Mouse (Mus musculus) myocyte (in vitro differentiated cells): ENCODE data around the gene Nrm. TPM values are rescaled to one million over a fixed set of nuclear protein-coding genes. Genes with fewer than 3 reads are reported as not detected.

Experiments used
- H3K27me3 ChIP-seq: one replicate; pipeline ENCODE4 v1.6.1; 2011; ENCODE audit not compliant: control insufficient read depth, insufficient read depth, insufficient read length
- H3K36me3 ChIP-seq: one replicate; pipeline ENCODE4 v1.6.1; 2011; ENCODE audit not compliant: control insufficient read depth, insufficient read depth
- H3K4me2 ChIP-seq: one replicate; pipeline ENCODE4 v1.6.1; 2011; ENCODE audit warnings: low read depth, control low read depth
- H3K4me3 ChIP-seq: one replicate; pipeline ENCODE4 v1.5.1; 2011; ENCODE audit warnings: mild to moderate bottlenecking, control low read depth, moderate library complexity
- H3K79me2 ChIP-seq: one replicate; pipeline ENCODE4 v1.6.1; 2011; ENCODE audit not compliant: control insufficient read depth, insufficient read depth
- H3ac ChIP-seq: one replicate; pipeline ENCODE4 v1.6.1; 2011; ENCODE audit not compliant: control insufficient read depth, insufficient read length
- CEBPB ChIP-seq: IDR thresholded peaks from 2 replicates; pipeline ENCODE4 v1.6.1; 2011; ENCODE audit warnings: mild to moderate bottlenecking, moderate library complexity; ENCODE audit not compliant: poor library complexity, insufficient read depth, severe bottlenecking
- E2F4 ChIP-seq: IDR thresholded peaks from one replicate; pipeline ENCODE4 v1.6.1; 2011; ENCODE audit warnings: mild to moderate bottlenecking, control low read depth, moderate library complexity; ENCODE audit not compliant: insufficient read depth
- MAX ChIP-seq: IDR thresholded peaks from one replicate; pipeline ENCODE4 v1.6.1; 2011; ENCODE audit warnings: low read depth, mild to moderate bottlenecking, control low read depth
- MYOD1 ChIP-seq, 3 experiments: IDR thresholded peaks; one replicate each; pipeline ENCODE4 v1.6.1; 2011; ENCODE audit warnings: control low read depth in 2 of 3, low read depth in 2 of 3, mild to moderate bottlenecking in 2 of 3, moderate library complexity in 1 of 3; ENCODE audit not compliant: insufficient read length in 2 of 3, control insufficient read depth in 1 of 3
- MYOG ChIP-seq, 3 experiments: IDR thresholded peaks; one replicate each; pipeline ENCODE4 v1.6.1; 2011; ENCODE audit warnings: control low read depth in 2 of 3, low read depth in 2 of 3, mild to moderate bottlenecking in 2 of 3; ENCODE audit not compliant: insufficient read length in 2 of 3, control insufficient read depth in 1 of 3, insufficient read depth in 1 of 3
- POLR2A ChIP-seq: IDR thresholded peaks from one replicate; pipeline ENCODE4 v1.6.1; 2011; ENCODE audit warnings: low read depth, mild to moderate bottlenecking, control low read depth, moderate library complexity; ENCODE audit not compliant: insufficient read length
- POLR2AphosphoS2 ChIP-seq: IDR thresholded peaks from one replicate; pipeline ENCODE4 v1.6.1; 2011; ENCODE audit warnings: low read depth, control low read depth; ENCODE audit not compliant: insufficient read length
- REST ChIP-seq: IDR thresholded peaks from one replicate; pipeline ENCODE4 v1.6.1; 2011; ENCODE audit warnings: mild to moderate bottlenecking, control low read depth, moderate library complexity; ENCODE audit not compliant: insufficient read depth, insufficient read length
- SRF ChIP-seq: IDR thresholded peaks from one replicate; pipeline ENCODE4 v1.6.1; 2011; ENCODE audit warnings: low read depth; ENCODE audit not compliant: control insufficient read depth, insufficient read length
- TCF12 ChIP-seq: IDR thresholded peaks from one replicate; pipeline ENCODE4 v1.6.1; 2011; ENCODE audit warnings: mild to moderate bottlenecking, control low read depth; ENCODE audit not compliant: poor library complexity, insufficient read depth, severe bottlenecking
- TCF3 ChIP-seq: IDR thresholded peaks from one replicate; pipeline ENCODE4 v1.6.1; 2011; ENCODE audit warnings: low read depth, control low read depth; ENCODE audit not compliant: insufficient read length
- USF1 ChIP-seq: IDR thresholded peaks from one replicate; pipeline ENCODE4 v1.6.1; 2011; ENCODE audit warnings: low read depth, mild to moderate bottlenecking, control low read depth, moderate library complexity
- polyA plus RNA-seq: library from polyadenylated mRNA; unstranded; fragments of >200 nt; fragmentation: generic; extraction: Trizol; gene quantifications from one replicate; pipeline ENCODE4 v1.2.1, GENCODE M21; 2012; ENCODE audit warnings: missing spikeins

The Nrm gene
- polyA plus RNA-seq, 1 experiment = 18.5 TPM

DNA sequence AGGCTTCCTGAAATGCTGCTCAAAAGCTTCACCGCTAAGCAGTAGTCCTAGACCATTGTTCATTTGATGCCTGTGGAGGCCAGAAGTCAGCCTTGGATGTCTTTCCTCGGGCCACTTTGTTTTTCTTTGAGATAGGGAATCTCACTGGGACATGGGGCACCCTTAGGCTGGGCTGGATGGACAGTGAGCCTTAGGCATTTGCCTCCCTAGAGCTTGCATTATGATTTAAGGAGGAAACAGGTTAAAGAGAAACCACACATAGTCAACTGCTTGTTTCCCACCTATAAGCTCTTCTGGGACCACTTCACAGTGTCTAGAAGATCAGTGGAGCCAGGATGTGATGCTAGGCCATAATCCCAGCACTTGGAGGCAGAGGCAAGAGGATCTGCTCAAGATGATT is 1.3 kb upstream of the Nrm start:
- H3ac ChIP-seq = no peak overlapping the region
- TF ChIP-seq USF1 (no peak), SRF (no peak), TCF12 (no peak), E2F4 (no peak)
- H3K79me2 ChIP-seq = no peaks in the 10 kb centered on the region

DNA sequence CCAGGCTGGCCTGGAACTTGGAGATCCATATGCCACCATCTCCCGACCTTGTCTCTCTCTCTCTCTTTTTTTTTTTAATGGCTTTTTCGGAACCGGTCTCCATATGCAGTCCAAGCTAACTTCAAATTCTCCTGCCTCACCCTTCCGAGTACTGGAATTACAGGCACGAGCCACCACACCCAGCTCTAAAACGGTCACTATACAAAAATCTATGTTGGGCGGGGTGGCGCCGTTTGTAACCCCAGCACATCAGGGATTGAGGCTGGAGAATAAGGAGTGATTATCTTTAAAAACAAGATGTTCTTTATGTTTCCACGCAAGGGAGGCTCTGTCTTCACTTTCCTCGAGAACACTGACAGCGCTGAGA is 304 bp upstream of the Nrm start:
- Histone ChIP-seq H3K36me3 (no peaks in the 10 kb centered on the region), H3K4me3 (peak overlapping the region; percentile 38), H3K27me3 (no peaks in the 10 kb centered on the region), H3K79me2 (no peaks in the 10 kb centered on the region), H3K4me2 (peak overlapping the region; percentile 96), H3ac (peak overlapping the region; percentile 15)
- no peak for TF ChIP-seq POLR2A
- TF ChIP-seq MAX = no peak
- TF ChIP-seq SRF = no peak
- no peak for TF ChIP-seq E2F4
- no peak for TF ChIP-seq USF1
- no peak for TF ChIP-seq CEBPB
- TF ChIP-seq TCF12 = no peak
- TF ChIP-seq REST = no peak
- TF ChIP-seq MYOG (IDR thresholded peaks at IDR 0.05; ENCODE audit: control insufficient read depth in 1 of 3, insufficient read depth in 1 of 3, insufficient read length in 2 of 3, low read depth in 2 of 3) = no peak
- no peak for TF ChIP-seq MYOD1 (IDR thresholded peaks at IDR 0.05; ENCODE audit: control insufficient read depth in 1 of 3, insufficient read length in 2 of 3, low read depth in 2 of 3)
- TF ChIP-seq POLR2AphosphoS2 = no peak
- no peak for TF ChIP-seq TCF3

More for the DNA sequence above, 1.3 kb upstream of the Nrm start:
- no peaks in the 10 kb centered on the region for H3K27me3 ChIP-seq
- no peaks in the 10 kb centered on the region for H3K36me3 ChIP-seq
- no peak overlapping the region for H3K4me2 ChIP-seq
- no peak overlapping the region for H3K4me3 ChIP-seq

DNA sequence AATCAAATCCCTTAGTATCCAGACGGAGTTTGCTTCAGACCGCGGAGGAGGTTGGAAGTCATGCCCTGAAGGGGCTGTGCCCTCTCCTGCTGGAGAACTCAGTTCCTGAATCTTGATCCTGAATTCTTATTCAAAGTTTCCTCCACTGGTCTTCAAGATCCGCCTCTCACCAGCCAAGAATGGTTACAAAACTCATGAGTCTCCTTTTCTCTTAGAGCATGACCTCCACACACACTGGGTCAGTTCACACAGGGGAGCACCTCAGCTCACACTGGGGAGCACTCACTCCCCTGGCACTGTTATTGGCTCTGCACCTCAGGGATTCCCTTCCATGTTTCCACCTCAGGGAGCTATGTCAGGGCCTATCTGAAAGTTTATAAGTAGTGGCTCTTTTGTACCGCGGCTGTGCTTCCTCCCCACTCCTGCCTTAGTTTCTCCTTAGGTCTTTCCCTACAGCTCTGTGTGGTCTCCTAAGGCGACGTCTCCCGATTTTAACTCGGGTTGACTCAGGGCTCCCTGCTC is 3.8 kb downstream of the Nrm start:
- Histone ChIP-seq H3K4me2 (peak overlapping the region; percentile 99), H3K36me3 (no peaks in the 10 kb centered on the region), H3K79me2 (peaks cover 34% of the 10 kb centered on the region), H3ac (peak overlapping the region; percentile 64), H3K27me3 (no peaks in the 10 kb centered on the region), H3K4me3 (peak overlapping the region; percentile 90)
- TF ChIP-seq POLR2A (peak; percentile 32), USF1 (no peak), POLR2AphosphoS2 (peak; percentile 48), CEBPB (no peak)

DNA sequence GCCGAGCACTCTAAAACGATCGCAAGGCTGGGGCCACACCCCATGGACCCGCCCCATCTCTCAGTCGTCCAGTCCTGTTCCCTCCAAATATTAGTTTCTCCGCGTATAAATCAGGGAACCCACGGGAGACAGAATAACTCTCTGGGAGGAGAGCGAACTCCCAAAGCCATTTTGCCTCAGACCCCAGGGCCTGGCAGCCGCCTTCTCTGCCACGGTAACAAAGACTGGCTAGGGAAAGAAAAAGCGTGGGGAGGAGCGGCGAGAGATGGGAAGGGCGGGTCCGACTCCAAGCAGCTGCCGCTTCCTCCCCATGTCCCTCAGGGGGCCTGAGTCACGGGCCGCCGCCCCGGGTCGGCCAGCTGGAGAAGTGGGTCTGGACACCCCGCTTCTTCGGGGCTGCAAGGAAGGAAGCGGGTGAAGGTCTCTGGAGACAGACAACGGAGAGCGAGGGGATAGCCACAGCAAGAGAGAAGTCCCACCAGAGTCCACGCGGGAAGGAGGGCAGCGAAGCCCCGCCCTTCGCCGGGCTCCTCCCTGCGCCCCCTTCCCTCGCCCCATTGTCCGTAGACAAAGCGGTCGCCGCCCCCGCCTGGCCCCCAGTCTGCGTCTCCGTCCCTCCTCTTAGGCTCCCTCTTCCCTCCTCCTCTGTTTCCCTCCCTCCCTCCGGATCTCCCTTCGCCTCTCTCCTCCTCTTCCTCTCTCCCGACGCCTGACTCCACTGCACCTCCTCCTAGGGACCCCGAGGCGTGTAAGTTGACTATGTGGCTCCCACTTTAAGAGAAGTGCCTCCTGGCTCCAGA is 4.6 kb downstream of the Nrm start, which contains the start of gene Ppp1r18:
Ppp1r18 (plus strand) TSS at position 113 of the 800 bp plus-strand sequence.
- TF ChIP-seq E2F4 = no peak
- TF ChIP-seq REST = no peak
- no peak for TF ChIP-seq TCF12
- peak in 2 of 3 experiments; percentile 75 to 90 for TF ChIP-seq MYOD1 (IDR thresholded peaks at IDR 0.05; ENCODE audit: control insufficient read depth in 1 of 3, insufficient read length in 2 of 3, low read depth in 2 of 3)
- TF ChIP-seq TCF3 = peak; percentile 44
- TF ChIP-seq MAX = no peak
- TF ChIP-seq USF1 = no peak
- TF ChIP-seq MYOG (IDR thresholded peaks at IDR 0.05; ENCODE audit: control insufficient read depth in 1 of 3, insufficient read depth in 1 of 3, insufficient read length in 2 of 3, low read depth in 2 of 3) = peak; percentile 25 to 93 (median 57)
- TF ChIP-seq SRF = no peak
- peak; percentile 66 for TF ChIP-seq POLR2AphosphoS2
- no peak for TF ChIP-seq CEBPB
- TF ChIP-seq POLR2A = peak; percentile 60
- H3K79me2 ChIP-seq = peaks cover 42% of the 10 kb centered on the region
- peak within 1 kb of the TSS; percentile 90 for H3K4me3 ChIP-seq
- peak within 1 kb of the TSS; percentile 99 for H3K4me2 ChIP-seq
- H3ac ChIP-seq = peak within 1 kb of the TSS; percentile 64
- no peaks in the 10 kb centered on the region for H3K27me3 ChIP-seq
- H3K36me3 ChIP-seq = no peaks in the 10 kb centered on the region

DNA sequence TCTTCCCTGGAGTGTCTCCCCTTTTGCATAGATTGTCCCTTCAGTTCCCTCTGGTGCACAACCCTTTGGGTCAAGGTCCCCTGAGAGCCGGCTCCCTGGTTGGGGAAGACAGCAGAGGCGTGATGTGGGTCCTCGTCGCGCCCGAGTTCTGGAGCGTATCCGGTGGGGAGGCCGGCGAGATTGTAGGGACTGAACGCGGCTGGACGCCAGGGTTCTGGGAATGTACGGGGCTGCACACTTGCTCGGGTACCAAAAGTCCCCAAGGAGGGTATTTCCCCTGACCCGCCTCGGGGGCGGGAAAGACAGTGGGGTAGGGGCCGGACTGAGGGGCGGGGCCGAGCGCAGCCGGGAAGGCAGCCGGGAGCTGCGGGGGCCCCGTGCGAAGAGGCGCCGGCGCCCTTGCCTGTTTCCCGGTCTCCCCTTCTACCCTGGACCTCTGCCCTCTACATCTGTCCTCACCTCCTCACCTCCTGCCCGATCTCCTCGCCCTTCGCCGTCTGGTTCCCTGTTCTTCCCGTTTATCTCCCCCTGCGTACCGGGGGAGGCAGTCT is 5.2 kb downstream of the Nrm start:
- TF ChIP-seq POLR2A = peak; percentile 93
- TF ChIP-seq SRF = no peak
- TF ChIP-seq CEBPB = no peak
- TF ChIP-seq REST = no peak
- TF ChIP-seq USF1 = no peak
- TF ChIP-seq MYOD1 (IDR thresholded peaks at IDR 0.05; ENCODE audit: control insufficient read depth in 1 of 3, insufficient read length in 2 of 3, low read depth in 2 of 3) = no peak
- TF ChIP-seq E2F4 = no peak
- peak; percentile 92 for TF ChIP-seq POLR2AphosphoS2
- TF ChIP-seq MYOG (IDR thresholded peaks at IDR 0.05; ENCODE audit: control insufficient read depth in 1 of 3, insufficient read depth in 1 of 3, insufficient read length in 2 of 3, low read depth in 2 of 3) = peak in 1 of 3 experiments; percentile 5
- Histone ChIP-seq H3K27me3 (no peaks in the 10 kb centered on the region), H3K4me2 (peak overlapping the region; percentile 99), H3ac (peak overlapping the region; percentile 64), H3K36me3 (no peaks in the 10 kb centered on the region), H3K4me3 (peak overlapping the region; percentile 90), H3K79me2 (peaks cover 49% of the 10 kb centered on the region)
